Mouse (Mus musculus) thymus, postnatal 0 days (tissue): ENCODE results near the gene Yeats2. TPM values are rescaled to one million over a fixed set of nuclear protein-coding genes. Genes with fewer than 3 reads are reported as not detected.
"Not testable (repeated sequence)": the region's sequence is repeated elsewhere in the genome, so short reads cannot be mapped to it uniquely, and the experiment has no call there.

ENCODE experiments used
- DNase-seq: peaks from one replicate; pipeline ENCODE4 v3.0.0-alpha.2; 2015; ENCODE audit warnings: low spot score
- polyA plus RNA-seq: library from polyadenylated mRNA; unstranded; fragments of >200 nt; fragmentation: Nextera tagmentation; extraction: Ambion mirVana; gene quantifications from 2 replicates; pipeline ENCODE4 v1.2.1, GENCODE M21; 2015

Yeats2 gene
- 8.9 and 9.9 TPM in 2 replicates for polyA plus RNA-seq

DNA sequence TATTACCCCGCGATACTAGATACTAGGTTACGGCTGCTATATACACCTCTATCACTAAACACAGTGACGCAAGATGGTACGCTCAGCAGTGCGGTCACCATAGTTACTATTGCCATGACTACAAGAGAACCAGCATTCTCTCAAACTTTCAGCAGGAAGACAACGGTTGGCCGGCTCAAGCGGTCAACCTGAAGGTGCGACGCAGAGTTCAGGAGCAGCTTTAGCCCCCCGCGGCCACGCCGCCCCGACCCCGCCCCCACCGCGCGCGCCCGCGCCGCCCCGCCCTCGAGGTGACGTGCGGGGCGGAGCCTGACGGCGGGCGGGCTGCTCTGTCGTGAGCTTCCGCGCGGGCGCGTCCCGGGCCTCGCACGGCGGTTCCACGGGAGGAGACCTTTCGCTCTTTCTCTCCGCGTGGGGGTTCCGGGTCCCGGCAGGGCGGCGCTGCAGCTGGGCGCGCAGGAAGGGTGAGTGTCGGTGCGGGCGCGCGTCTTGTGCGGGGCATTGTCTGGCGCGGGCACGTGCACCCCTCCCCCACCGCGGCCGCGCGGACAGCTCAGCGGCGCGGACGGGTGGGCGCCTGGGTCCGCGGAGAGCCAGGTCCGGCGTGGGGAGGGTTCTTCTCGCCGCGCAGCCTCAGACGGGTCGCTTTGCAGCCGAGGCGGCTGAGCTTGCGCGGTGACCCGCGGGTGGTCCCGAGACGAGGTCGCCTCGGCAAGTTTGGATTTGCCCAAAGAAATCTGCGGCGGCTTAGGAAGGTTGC is at the start of gene Yeats2:
Gene Yeats2 (plus strand): TSS at position 292 of the 760 bp plus-strand sequence.
- DNase-seq = peak; percentile 92

DNA sequence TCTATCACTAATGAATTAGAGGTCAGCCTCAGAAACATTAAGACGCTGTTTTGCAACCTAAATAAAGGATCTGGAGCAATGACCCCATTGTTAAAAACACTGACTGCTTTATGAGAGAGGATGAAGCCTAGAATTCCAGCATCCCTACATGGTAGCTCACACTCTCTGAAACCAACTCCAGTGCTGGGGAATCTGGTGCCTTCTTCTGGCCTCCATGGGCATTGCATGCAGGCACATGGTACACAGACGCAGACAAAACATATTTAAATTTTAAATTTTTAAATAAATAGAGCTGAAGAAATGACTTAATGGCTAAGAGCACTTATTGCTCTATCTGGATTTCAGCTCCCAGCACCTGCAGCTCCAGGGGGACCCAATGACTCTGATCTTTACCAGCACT is 44.9 kb upstream of the Yeats2 start:
- peak; percentile 10 for DNase-seq

DNA sequence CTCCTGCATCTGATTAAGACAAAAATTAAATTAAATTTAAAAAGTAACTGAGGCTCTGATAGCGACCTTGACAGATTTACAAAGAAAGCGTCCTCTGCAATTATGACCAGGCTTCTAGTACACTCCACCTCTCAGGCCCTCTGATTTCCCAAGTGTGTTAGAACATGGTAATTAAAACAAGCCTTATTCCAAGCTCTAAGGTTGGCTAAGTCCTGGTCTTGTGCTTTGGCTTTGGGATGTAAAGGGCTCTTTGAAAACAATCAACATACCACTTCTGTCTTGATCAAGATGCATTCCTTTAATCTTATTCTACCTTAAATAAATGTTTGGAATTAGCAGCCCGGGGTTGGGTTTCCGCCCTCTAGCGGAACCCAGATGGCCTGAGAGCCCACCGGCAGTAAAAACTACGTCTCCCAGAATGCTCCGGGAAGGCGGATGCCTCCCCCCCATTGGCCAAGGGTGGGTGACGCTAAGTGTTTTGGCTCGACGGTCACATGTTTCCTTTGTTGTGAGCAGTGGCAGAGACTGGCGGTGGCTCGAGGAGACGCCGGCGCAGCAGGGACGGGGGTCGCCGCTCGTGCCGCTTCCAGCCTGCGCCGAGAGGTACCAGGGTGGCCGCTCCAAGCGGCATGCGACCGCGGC is 43.7 kb upstream of the Yeats2 start, which contains the start of gene Klhl24:
Gene Klhl24 (plus strand): TSS at position 474 of the 642 bp plus-strand sequence.
- DNase-seq = peak; percentile 97

DNA sequence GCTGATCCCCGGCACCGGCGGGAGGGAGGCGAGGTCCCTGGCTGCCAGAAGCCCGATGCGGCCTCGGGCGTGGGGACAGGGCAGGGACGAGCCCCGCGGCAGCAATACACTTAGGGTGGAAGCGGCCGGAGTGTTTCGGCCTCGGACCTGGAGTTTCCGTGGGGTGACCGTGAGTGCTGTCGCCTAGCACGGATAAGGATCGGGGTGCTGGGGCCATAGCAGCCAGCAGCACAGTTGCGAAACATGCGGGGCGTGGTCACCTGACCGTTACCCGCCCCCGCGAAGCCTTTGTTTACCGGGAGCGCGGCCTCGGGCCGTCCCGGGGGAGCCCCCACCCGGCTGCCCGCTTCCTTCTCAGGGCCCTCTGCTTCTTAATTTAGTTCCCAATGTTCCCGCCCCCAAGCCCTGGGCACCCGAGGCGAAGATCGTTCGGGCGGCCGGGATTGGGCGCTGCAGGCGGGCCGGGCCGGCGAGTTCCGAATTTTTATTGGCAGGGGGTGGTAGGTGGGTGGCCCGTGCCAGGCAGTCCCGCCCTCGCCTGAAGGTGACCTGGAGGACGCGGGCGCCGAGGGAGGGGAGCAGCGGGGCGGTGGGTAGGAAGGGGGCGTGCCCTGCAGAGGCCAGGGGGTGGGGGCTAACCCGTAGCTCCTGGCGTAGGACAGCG is 43.0 kb upstream of the Yeats2 start:
- peak; percentile 88 for DNase-seq

GRCm38 (mm10) chr16:20098375-20098727 is 42.5 kb upstream of the Yeats2 start:
- no peak for DNase-seq

DNA sequence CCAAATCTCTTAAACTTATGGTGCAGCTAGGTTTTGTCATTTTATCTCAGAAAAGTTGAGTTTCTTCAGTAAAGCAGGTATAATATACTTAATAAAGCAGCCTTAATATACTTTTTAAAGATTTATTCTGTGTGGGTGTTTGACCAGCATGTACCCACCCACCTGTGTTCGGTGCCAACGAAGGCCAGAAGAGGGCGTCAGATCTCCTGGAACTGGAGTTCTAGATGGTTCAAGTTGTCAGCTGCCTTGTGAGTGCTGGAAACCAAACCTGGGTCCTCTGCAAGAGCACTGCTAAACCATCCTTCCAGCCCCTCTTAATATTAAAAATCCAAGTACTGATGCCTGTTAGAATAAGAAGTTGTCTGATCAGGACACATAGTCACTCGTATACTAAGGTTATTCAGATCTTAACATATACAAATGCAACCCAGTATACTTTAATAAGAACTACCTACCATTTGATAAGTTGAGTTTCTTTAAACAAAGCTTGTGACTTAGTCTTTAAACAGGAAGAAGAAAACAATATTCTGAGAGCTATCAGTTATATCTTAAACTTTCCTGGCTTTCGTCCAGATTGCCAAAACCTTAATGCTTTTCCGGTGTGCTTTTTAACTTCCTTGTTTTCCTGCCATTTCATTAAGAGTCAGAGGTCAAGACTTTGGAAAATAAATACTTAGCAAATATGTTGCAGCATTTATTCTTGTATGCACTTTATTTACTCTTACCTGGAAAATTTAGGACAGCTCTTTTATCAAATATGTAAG is 41.8 kb upstream of the Yeats2 start:
- peak; percentile 5 for DNase-seq

DNA sequence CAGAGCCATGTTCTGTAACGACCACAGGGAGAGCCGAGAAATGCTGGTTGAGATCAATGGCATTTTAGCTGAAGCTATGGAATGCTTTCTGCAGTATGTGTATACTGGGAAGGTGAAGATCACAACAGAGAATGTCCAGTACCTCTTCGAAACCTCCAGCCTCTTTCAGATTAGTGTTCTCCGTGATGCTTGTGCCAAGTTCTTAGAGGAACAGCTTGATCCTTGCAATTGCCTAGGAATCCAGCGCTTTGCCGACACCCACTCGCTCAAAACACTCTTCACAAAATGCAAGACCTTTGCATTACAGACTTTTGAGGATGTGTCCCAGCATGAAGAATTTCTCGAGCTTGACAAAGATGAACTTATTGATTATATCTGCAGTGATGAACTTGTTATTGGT is 33.9 kb upstream of the Yeats2 start:
- no peak for DNase-seq

DNA sequence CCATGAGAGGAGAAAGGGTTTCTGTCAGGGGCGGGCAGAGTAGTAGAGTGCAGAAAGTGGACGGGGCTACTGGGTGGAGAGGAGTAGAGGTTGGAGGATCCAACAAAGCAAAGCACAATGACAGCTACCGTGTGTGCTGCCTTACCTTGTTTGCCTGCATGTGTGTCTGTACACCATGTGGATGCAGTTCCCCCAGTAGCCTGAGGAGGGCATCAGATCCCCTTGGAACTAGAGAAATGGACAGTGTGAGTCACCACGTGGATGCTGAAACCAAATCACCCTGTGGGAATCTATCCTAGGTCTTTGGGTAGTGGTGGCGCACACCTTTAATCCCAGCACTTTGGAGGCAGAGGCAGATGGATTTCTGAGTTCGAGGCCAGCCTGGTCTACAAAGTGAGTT is 31.9 kb upstream of the Yeats2 start:
- DNase-seq = no peak

GRCm38 (mm10) chr16:20112649-20113048 is 28.2 kb upstream of the Yeats2 start:
- DNase-seq = no peak

- no peak for DNase-seq
These were observed 24.8 kb upstream of the Yeats2 start for GRCm38 (mm10) chr16:20116069-20116468.

GRCm38 (mm10) chr16:20126319-20126883 is 14.5 kb upstream of the Yeats2 start:
- DNase-seq = not testable (repeated sequence)

GRCm38 (mm10) chr16:20130397-20130796 is 10.5 kb upstream of the Yeats2 start:
- no peak for DNase-seq

GRCm38 (mm10) chr16:20144568-20144967 is 3.7 kb downstream of the Yeats2 start:
- DNase-seq = peak; percentile 17

GRCm38 (mm10) chr16:20151991-20152390 is 11.1 kb downstream of the Yeats2 start:
- no peak for DNase-seq

GRCm38 (mm10) chr16:20153742-20154141 is 12.9 kb downstream of the Yeats2 start:
- no peak for DNase-seq

- DNase-seq = no peak
These were observed 19.3 kb downstream of the Yeats2 start for GRCm38 (mm10) chr16:20160130-20160529.

GRCm38 (mm10) chr16:20169071-20169470 is 28.2 kb downstream of the Yeats2 start:
- DNase-seq = no peak

DNA sequence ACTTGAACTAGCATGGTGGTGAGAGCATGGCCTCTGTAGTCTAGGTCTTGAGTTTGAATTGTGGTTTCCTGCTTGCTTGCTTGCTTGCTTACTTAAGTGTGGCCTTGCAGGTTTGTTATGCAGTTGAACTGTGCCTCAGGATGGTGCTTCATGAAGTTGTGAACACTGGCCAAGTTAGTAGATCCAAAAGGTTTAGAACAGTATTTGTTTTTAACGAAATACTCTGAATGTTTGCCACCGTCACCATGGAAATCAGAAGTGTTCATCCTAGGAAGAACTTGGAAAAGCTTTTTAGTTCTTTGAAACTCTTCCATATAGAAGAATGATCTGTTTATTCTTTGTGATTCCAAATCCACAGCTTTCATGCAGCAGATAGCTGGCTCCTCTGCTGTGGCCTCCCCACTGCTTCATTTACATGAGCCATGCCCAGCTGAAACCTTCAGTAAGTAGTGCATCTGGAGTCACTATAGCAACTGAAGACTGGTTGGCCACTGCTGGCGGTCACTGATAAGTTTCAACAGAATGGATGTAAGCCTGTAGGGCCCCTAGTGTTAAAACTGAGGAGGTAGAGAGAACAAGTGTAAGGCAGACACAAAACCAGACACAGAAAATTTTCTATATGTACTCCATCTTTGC is 28.7 kb downstream of the Yeats2 start:
- DNase-seq = no peak

DNA sequence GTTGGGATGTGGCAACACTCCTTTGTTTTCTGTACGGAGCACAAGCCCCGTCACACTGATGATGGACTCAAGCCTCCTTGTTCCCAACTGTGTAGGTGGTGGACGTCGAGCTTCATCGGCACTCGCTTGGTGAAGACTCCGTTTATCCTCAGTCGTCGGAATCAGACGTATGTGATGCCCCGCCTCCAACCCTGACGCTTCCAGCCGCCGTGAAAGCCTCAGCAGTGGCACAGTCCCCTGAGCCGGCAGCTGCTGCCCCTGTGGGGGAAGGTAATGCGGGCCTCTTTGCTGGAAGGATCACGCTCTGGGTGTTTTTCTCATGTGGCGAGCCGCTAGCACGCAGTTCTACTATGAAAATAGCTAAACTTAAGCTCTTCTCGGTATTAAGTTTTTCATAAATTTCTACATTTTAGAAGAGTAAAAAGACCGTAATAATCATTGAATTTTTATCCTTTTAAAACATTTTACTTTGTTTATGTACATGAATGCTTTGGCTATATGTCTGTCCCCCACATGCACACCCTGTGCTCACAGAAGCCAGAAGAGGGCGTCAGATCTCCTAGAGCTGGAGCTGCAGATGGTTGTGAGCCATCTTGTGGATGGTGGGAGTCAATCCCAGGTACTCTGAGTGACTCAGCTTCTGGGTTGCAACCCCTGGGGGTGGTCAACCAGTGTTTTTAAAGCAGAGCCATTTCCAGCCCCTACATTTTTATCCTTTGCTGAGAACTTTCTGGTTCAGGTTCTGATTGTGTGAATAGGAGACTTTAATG is 38.7 kb downstream of the Yeats2 start:
- no peak for DNase-seq

DNA sequence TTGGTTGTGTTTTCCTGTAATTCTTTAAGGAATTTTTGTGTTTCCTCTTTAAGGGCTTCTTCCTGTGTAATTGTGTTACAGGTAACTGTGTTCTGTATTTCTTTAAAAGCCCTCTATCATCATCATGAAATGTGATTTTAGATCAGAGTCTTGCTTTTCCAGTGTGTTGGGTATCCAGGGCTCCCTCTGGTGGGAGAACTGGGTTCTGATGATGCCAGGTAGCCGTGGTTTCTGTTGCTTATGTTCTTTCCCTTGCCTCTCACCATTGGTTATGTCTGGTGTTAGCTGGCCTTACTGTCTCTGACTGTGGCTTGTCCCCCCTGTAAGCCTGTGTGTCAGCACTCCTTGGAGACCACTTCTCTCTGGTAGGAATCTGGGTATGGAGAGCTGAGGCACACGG is 44.5 kb downstream of the Yeats2 start:
- DNase-seq = peak; percentile 36
